Comparison of ENCODE assay signal across 8 mouse cellular contexts in the genomic region with DNA sequence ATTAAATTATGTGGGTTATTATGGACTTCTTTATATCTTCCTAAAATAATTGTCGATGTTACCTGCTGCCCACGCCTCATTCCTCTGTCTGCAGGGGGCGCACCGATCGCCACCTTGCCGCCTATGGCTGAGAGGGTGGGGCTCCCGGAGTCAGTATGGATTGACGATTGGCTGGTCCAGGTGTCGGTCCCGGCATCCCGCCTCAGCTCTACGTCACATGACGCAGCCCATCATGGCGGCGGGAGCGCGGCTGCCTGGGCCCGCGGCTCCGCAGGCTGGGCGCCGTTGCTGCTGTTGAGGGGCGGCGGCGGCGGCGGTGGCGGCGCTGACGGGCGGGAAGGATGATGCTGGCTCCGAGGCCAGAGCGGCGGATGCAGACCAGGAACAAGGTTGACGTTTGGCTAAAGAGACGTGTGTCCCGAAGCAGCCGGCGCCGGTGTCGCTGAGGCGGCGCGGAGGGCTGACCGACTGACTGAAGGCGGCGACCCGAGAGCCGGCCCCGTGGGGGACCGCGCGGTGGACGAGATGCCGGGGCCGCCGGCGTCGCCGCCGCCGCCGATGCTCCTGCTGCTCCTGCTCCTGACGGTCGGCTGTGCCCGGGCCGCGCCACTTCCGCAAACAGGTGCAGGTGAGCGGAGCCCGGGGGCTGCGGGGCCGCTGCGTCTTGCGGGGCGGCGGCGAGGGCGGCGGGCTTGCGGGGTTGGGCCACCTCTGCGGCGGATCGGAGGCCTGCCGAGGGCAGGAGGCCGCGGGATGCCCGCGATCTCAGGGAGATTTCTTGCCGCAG. TPM values are rescaled to one million over a fixed set of nuclear protein-coding genes. Genes with fewer than 3 reads are reported as not detected.
A peak's percentile ranks its signal among the peaks of the same experiment; 100 is the strongest.
DNase-seq lines count a peak whose midpoint lies in the region; ATAC-seq and TF ChIP-seq lines count a peak whose summit lies in the region.

A gene (plus strand): TSS at position 288 of the 787 bp plus-strand sequence.

- peak; percentile 96 for TF ChIP-seq CTCF in midbrain, postnatal 0 days (IDR thresholded peaks at IDR 0.05)

- no peaks in the 10 kb centered on the region for H3K9me3 ChIP-seq in embryonic facial prominence, embryonic 14.5 days (ENCODE audit: control insufficient read depth, low read length)
- no peaks in the 10 kb centered on the region for H3K9me3 ChIP-seq in limb, embryonic 14.5 days (ENCODE audit: control insufficient read depth, low read length)
- no peaks in the 10 kb centered on the region for H3K9me3 ChIP-seq in midbrain, postnatal 0 days (ENCODE audit: low read length)

- peak within 1 kb of the TSS; percentile 98 for H3K4me3 ChIP-seq in embryonic facial prominence, embryonic 14.5 days (ENCODE audit: low read depth, low read length)
- peak within 1 kb of the TSS; percentile 96 for H3K4me3 ChIP-seq in limb, embryonic 14.5 days (replicated peaks; ENCODE audit: low read length)
- peak within 1 kb of the TSS; percentile 98 for H3K4me3 ChIP-seq in midbrain, postnatal 0 days (ENCODE audit: low read depth, low read length)

- peaks cover 14% of the 10 kb centered on the region; the same call in 1 of the 2 replicates for H3K4me1 ChIP-seq in embryonic facial prominence, embryonic 14.5 days (ENCODE audit: control insufficient read depth, insufficient read depth, low read length)
- H3K4me1 ChIP-seq in limb, embryonic 14.5 days (ENCODE audit: control insufficient read depth, insufficient read depth, low read length): no peaks in the 10 kb centered on the region
- peaks cover 9% of the 10 kb centered on the region; the same call in 1 of the 2 replicates for H3K4me1 ChIP-seq in midbrain, postnatal 0 days (ENCODE audit: insufficient read depth, low read length)

- peak; percentile 96 for DNase-seq in 3T3-L1 (ENCODE audit: low read depth, low spot score)
- peak; percentile 89 to 92 for DNase-seq in adrenal gland, postnatal 4 days (ENCODE audit: low spot score in 2 of 2)
- DNase-seq in embryonic facial prominence, embryonic 14.5 days (ENCODE audit: low spot score): peak; percentile 97
- DNase-seq in heart, adult 8-10 months (ENCODE audit: low spot score): peak; percentile 97
- DNase-seq in kidney, adult 9 months: peak; percentile 98
- peak; percentile 95 for DNase-seq in limb, embryonic 14.5 days (ENCODE audit: low spot score)
- DNase-seq in midbrain, postnatal 0 days (ENCODE audit: low spot score): peak; percentile 97
- peak; percentile 93 to 97 for DNase-seq in spleen, postnatal 14 days (ENCODE audit: low spot score in 2 of 2)

- under 1% methylated on average over 13 of the region's 90 CpGs for WGBS in embryonic facial prominence, embryonic 14.5 days
- under 1% methylated on average over 75 of the region's 90 CpGs for WGBS in limb, embryonic 14.5 days
- under 1% methylated on average over 77 of the region's 90 CpGs for WGBS in midbrain, postnatal 0 days

- TF ChIP-seq POLR2A in limb, embryonic 14.5 days (IDR thresholded peaks at IDR 0.05; ENCODE audit: borderline replicate concordance, extremely low read depth, insufficient read depth, insufficient read length): peak; percentile 89; the same call in 1 of the 2 replicates

- H3K27me3 ChIP-seq in embryonic facial prominence, embryonic 14.5 days (replicated peaks; ENCODE audit: control insufficient read depth, insufficient read depth, low read length): peaks cover 6% of the 10 kb centered on the region
- H3K27me3 ChIP-seq in limb, embryonic 14.5 days (ENCODE audit: control insufficient read depth, insufficient read depth, low read length): no peaks in the 10 kb centered on the region
- H3K27me3 ChIP-seq in midbrain, postnatal 0 days (ENCODE audit: insufficient read depth, low read length): no peaks in the 10 kb centered on the region

- H3K36me3 ChIP-seq in embryonic facial prominence, embryonic 14.5 days (ENCODE audit: control insufficient read depth, insufficient read depth, low read length): no peaks in the 10 kb centered on the region
- no peaks in the 10 kb centered on the region for H3K36me3 ChIP-seq in limb, embryonic 14.5 days (ENCODE audit: control insufficient read depth, insufficient read depth, low read length)
- H3K36me3 ChIP-seq in midbrain, postnatal 0 days (ENCODE audit: insufficient read depth, low read length): no peaks in the 10 kb centered on the region

- H3K27ac ChIP-seq in embryonic facial prominence, embryonic 14.5 days (replicated peaks; ENCODE audit: low read depth, low read length): peak within 1 kb of the TSS; percentile 80
- peak within 1 kb of the TSS; percentile 55 for H3K27ac ChIP-seq in limb, embryonic 14.5 days (replicated peaks; ENCODE audit: low read depth, low read length)
- peak within 1 kb of the TSS; percentile 87 for H3K27ac ChIP-seq in midbrain, postnatal 0 days (ENCODE audit: low read depth, low read length)

- peak; percentile 100 for ATAC-seq in embryonic facial prominence, embryonic 14.5 days (ENCODE audit: low read depth)
- peak; percentile 100 for ATAC-seq in limb, embryonic 14.5 days (ENCODE audit: low FRiP score, low read depth)
- ATAC-seq in midbrain, postnatal 0 days (ENCODE audit: low FRiP score): peak; percentile 99

- H3K4me2 ChIP-seq in embryonic facial prominence, embryonic 14.5 days (ENCODE audit: low read depth, low read length): peak within 1 kb of the TSS; percentile 89
- H3K4me2 ChIP-seq in limb, embryonic 14.5 days (replicated peaks; ENCODE audit: low read depth, low read length, severe bottlenecking): peak within 1 kb of the TSS; percentile 91
- H3K4me2 ChIP-seq in midbrain, postnatal 0 days (ENCODE audit: low read depth, low read length, poor library complexity, severe bottlenecking): peak within 1 kb of the TSS; percentile 63

- peak within 1 kb of the TSS; percentile 85 for H3K9ac ChIP-seq in embryonic facial prominence, embryonic 14.5 days (ENCODE audit: low read depth, low read length)
- peak within 1 kb of the TSS; percentile 89 for H3K9ac ChIP-seq in limb, embryonic 14.5 days (ENCODE audit: low read depth, low read length, severe bottlenecking)
- peak within 1 kb of the TSS; percentile 87 for H3K9ac ChIP-seq in midbrain, postnatal 0 days (replicated peaks; ENCODE audit: low read length, poor library complexity, severe bottlenecking)

RNA-seq across cellular contexts. Expression of the gene that starts here (rescaled TPM):
- 10 to 100 TPM; 26.1 to 26.2 TPM for total RNA-seq in adrenal gland, postnatal 4 days (2021)
- 3.7 and 4.2 TPM in 2 replicates for polyA plus RNA-seq in embryonic facial prominence, embryonic 14.5 days (2014; fragmentation: Nextera tagmentation; extraction: Ambion mirVana)
- total RNA-seq in heart, adult 8-10 months (2022): 10 to 100 TPM; 31.3 to 33.3 (median 32.0) TPM
- 8.2 and 10.1 TPM in 2 replicates for polyA plus RNA-seq in limb, embryonic 14.5 days (2012; rRNA removed)
- 3.6 and 4.3 TPM in 2 replicates for polyA plus RNA-seq in limb, embryonic 14.5 days (2014; fragmentation: Nextera tagmentation; extraction: Ambion mirVana)
- 67.2 and 69.9 TPM in 2 replicates for total RNA-seq in midbrain, postnatal 0 days (2014; rRNA removed)
- 7.1 and 7.3 TPM in 2 replicates for polyA plus RNA-seq in midbrain, postnatal 0 days (2015; fragmentation: Nextera tagmentation; extraction: Ambion mirVana)

Comparison
In these comparisons a context has a peak if more than half of its experiments do, and no peak if none do; other contexts are left out.
1. Peak in every context shown above with its lines: DNase-seq, ATAC-seq, H3K4me3 ChIP-seq and H3K27ac ChIP-seq.